Mouse (Mus musculus) olfactory bulb, adult 2 months (tissue): ENCODE measurements around the gene Nkx6-2.

Experiments
- CTCF ChIP-seq: fragments of 200-500 bp; IDR thresholded peaks from 2 replicates; pipeline ENCODE4 v1.5.1; 2012; ENCODE audit warnings: low read depth, mild to moderate bottlenecking, low read length, moderate library complexity; ENCODE audit not compliant: insufficient read depth
- POLR2A ChIP-seq: fragments of 200-500 bp; IDR thresholded peaks from 2 replicates; pipeline ENCODE4 v1.6.1; 2012; ENCODE audit warnings: mild to moderate bottlenecking, low read depth, low read length, moderate library complexity; ENCODE audit not compliant: insufficient read depth

DNA sequence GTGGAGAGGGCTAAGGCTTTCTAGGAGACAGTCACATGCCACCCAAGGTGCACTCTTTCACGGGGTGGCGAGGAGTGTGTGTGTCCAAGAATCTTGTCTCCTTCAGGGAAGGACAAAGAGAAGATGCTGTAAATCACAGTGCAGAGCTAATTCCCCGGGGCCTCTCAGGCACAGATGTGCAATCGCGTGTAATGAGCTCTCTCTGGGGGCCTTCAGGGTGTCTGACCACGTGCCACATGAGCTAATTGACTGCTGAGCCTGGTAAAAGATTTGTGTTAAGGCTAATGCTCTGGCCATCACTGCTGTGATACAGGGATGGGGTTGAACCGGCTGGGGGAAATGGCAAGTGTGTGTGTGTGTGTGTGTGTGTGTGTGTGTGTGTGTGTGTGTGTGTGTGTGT is 5.3 kb upstream of the Nkx6-2 start:
- TF ChIP-seq CTCF: no peak
- no peak for TF ChIP-seq POLR2A
